Mouse (Mus musculus) liver, embryonic 12.5 days (tissue): Measurements from ENCODE around the gene Il17ra. TPM values are rescaled to one million over a fixed set of nuclear protein-coding genes. Genes with fewer than 3 reads are reported as not detected.

ENCODE experiments used
- ATAC-seq: fragments of 200-750 bp; cut with Nextera tagmentation; 2 replicates; pipeline ENCODE4 v1.8.0; 2017; ENCODE audit warnings: moderate number of reproducible peaks, mild to moderate bottlenecking, moderate library complexity
- H3K27ac ChIP-seq: fragments of 300-500 bp; sonication (generic); 2 replicates; pipeline ENCODE4 v1.5.1; 2016; ENCODE audit warnings: mild to moderate bottlenecking
- H3K27me3 ChIP-seq: fragments of 300-500 bp; sonication (generic); replicated peaks from 2 replicates; pipeline ENCODE4 v1.6.1; 2016; ENCODE audit warnings: mild to moderate bottlenecking, moderate library complexity
- H3K36me3 ChIP-seq: fragments of 300-500 bp; sonication (generic); 2 replicates; pipeline ENCODE4 v1.6.1; 2016; ENCODE audit warnings: mild to moderate bottlenecking, moderate library complexity
- H3K4me1 ChIP-seq: fragments of 300-500 bp; sonication (generic); 2 replicates; pipeline ENCODE4 v1.6.1; 2016
- H3K4me2 ChIP-seq: fragments of 300-500 bp; sonication (generic); 2 replicates; pipeline ENCODE4 v1.6.1; 2016; ENCODE audit warnings: mild to moderate bottlenecking, moderate library complexity
- H3K4me3 ChIP-seq: fragments of 300-500 bp; sonication (generic); 2 replicates; pipeline ENCODE4 v1.5.1; 2016; ENCODE audit warnings: mild to moderate bottlenecking, moderate library complexity
- H3K9ac ChIP-seq: fragments of 300-500 bp; sonication (generic); 2 replicates; pipeline ENCODE4 v1.6.1; 2016; ENCODE audit warnings: mild to moderate bottlenecking, moderate library complexity
- H3K9me3 ChIP-seq: fragments of 300-500 bp; sonication (generic); replicated peaks from 2 replicates; pipeline ENCODE4 v1.6.1; 2016; ENCODE audit warnings: mild to moderate bottlenecking, moderate library complexity
- WGBS: fragments of 180-500 bp; shearing (Covaris S2); methylation state at CpG from one replicate; pipeline ENCODE4 v1.1.7; 2016; ENCODE audit not compliant: insufficient replicate concordance; 5-methylcytosine and 5-hydroxymethylcytosine counted together
- polyA plus RNA-seq: library from polyadenylated mRNA; unstranded; fragments of >200 nt; fragmentation: Nextera tagmentation; extraction: Ambion mirVana; gene quantifications from 2 replicates; pipeline ENCODE4 v1.2.1, GENCODE M21; 2016

The Il17ra gene
- polyA plus RNA-seq, 1 experiment from 2014 or later, result 14.8 TPM

DNA sequence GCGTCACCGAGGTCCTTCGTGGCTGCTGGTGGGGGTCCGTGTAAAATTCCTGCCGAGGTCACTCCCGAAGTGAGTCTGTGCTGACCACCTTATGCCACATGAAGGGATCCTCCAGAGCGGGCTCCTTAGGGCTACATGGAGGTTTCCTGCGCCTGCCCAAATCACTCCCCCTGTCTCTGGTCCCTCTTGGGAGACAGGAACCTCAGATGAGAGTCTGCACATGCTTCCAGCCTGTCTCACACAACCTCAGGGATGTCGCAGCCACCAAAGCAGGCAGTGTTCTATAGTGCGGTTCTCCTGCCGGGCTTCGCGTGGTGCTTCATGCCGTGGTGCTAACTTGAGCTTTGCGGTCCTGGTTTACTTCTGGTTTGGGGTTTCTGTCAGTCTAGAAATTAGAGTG lies 1.8 kb upstream of the Il17ra start:
- peaks cover 15% of the 10 kb centered on the region for H3K27me3 ChIP-seq
- no peak overlapping the region for H3K9ac ChIP-seq
- H3K4me1 ChIP-seq, result peaks cover 34% of the 10 kb centered on the region
- H3K9me3 ChIP-seq, result no peaks in the 10 kb centered on the region
- no peak for ATAC-seq
- H3K4me3 ChIP-seq, result no peak overlapping the region
- H3K36me3 ChIP-seq, result no peaks in the 10 kb centered on the region
- WGBS, result 57% methylated on average over 15 of the region's 15 CpGs
- no peak overlapping the region for H3K27ac ChIP-seq
- no peak overlapping the region for H3K4me2 ChIP-seq

DNA sequence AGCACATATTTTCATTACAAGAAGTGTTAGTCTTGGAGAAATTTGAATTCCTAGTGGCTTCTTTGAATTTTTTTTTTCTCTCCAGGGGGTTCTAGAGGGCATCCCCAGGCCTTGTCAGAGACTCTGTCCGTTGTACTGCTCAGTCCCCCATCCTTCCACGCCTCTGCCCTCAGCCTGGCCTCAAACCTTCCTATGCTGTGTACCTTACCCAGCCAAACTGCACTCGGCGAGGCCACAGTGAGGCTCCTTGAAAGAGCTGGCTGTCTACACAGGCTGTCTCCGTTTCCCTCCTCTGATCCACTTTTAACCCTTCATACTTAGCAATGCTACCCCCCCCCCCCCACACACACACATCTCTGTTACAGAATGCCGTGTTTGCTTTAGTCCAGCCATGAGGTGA lies 796 bp upstream of the Il17ra start:
- no peak for ATAC-seq
- peaks cover 45% of the 10 kb centered on the region for H3K4me1 ChIP-seq
- no peak overlapping the region for H3K4me3 ChIP-seq
- H3K9ac ChIP-seq, result no peak overlapping the region
- H3K27ac ChIP-seq, result no peak overlapping the region
- H3K4me2 ChIP-seq, result no peak overlapping the region
- H3K9me3 ChIP-seq, result no peaks in the 10 kb centered on the region
- WGBS, result 58% methylated on average over 6 of the region's 6 CpGs
- peaks cover 15% of the 10 kb centered on the region for H3K27me3 ChIP-seq
- H3K36me3 ChIP-seq, result no peaks in the 10 kb centered on the region

DNA sequence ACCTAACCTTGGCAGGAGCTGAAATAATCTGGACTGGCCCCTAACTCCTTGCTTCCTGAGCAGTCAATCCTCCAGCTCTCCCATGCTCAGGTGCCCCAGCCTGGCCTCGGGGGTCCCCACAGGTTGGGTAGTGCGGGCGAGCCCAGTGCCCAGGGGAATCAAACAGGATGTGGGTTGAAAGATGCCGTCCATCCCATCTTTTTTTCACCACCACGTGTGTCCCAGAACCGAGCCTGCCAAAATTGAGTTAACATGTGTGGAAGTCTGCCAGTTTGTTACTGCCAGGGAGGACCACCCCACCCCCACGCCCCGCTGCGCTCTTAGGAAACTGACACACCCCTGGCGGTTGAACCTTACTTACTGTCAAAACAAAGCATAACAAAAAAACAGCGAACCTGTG lies 837 bp downstream of the Il17ra start:
- Histone ChIP-seq H3K4me3 (peak overlapping the region; percentile 80), H3K9me3 (no peaks in the 10 kb centered on the region), H3K4me1 (peaks cover 57% of the 10 kb centered on the region), H3K27me3 (peaks cover 15% of the 10 kb centered on the region), H3K36me3 (no peaks in the 10 kb centered on the region), H3K4me2 (peak overlapping the region; percentile 98), H3K27ac (peak overlapping the region; percentile 81), H3K9ac (peak overlapping the region; percentile 85)
- ATAC-seq, result peak; percentile 24; the same call in 1 of the 2 replicates
- 1% methylated on average over 11 of the region's 11 CpGs for WGBS

DNA sequence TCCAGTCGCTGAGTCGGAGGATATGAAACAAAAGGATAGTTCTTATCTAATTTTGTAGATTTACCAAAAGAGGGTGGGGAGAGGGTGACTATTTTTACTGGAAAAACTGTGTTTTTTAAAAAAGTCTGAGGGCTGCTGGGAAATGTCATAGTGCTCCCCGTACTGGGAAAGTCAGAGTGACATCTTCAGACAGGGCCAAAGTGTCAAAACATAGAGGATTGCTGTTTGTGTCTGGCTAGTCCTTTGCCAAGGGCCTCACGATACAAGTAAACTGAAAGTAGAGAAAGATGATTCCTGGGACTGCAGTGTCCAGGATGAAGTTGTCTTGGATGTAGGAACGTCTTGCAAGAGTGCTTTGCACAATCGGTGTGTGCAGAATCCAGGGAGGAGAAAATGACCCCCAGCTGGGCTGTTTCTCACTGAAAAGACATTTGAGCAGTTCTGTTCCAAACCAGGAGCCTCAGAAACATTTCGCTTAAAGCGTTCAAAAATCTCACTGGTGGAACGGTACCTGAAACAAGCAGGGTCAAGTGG lies 1.4 kb downstream of the Il17ra start:
- 33% methylated on average over 9 of the region's 9 CpGs for WGBS
- no peaks in the 10 kb centered on the region for H3K9me3 ChIP-seq
- H3K9ac ChIP-seq, result peak overlapping the region; percentile 85
- H3K36me3 ChIP-seq, result no peaks in the 10 kb centered on the region
- H3K4me2 ChIP-seq, result peak overlapping the region; percentile 98
- peak overlapping the region; percentile 57 for H3K27ac ChIP-seq
- H3K27me3 ChIP-seq, result peaks cover 15% of the 10 kb centered on the region
- H3K4me1 ChIP-seq, result peaks cover 61% of the 10 kb centered on the region
- no peak for ATAC-seq
- peak overlapping the region; percentile 80 for H3K4me3 ChIP-seq

DNA sequence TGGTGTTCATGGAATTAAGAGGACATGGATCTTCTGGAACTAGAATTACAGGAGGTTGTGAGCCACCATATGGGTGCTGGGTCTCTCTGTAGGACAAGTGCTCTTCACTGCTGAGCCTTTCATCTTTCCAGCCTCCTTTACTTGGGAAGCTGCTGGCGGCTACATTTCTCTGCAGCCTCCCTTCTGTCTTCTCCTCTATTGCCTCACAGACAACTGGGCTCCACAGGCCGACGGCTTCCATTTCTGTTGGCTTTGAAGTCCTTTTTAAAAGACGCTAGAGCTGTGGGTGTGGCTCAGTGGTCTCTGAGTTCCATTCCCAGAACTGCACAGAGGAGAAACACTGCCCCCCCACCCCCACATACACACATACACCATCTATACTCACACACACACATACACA lies 2.3 kb downstream of the Il17ra start:
- no peaks in the 10 kb centered on the region for H3K36me3 ChIP-seq
- peaks cover 70% of the 10 kb centered on the region for H3K4me1 ChIP-seq
- H3K27me3 ChIP-seq, result peaks cover 15% of the 10 kb centered on the region
- H3K9me3 ChIP-seq, result no peaks in the 10 kb centered on the region
- H3K4me3 ChIP-seq, result no peak overlapping the region
- peak overlapping the region; percentile 7 for H3K27ac ChIP-seq
- no peak for ATAC-seq
- WGBS, result 17% methylated on average over 4 of the region's 4 CpGs
- no peak overlapping the region for H3K9ac ChIP-seq
- H3K4me2 ChIP-seq, result peak overlapping the region; percentile 98

DNA sequence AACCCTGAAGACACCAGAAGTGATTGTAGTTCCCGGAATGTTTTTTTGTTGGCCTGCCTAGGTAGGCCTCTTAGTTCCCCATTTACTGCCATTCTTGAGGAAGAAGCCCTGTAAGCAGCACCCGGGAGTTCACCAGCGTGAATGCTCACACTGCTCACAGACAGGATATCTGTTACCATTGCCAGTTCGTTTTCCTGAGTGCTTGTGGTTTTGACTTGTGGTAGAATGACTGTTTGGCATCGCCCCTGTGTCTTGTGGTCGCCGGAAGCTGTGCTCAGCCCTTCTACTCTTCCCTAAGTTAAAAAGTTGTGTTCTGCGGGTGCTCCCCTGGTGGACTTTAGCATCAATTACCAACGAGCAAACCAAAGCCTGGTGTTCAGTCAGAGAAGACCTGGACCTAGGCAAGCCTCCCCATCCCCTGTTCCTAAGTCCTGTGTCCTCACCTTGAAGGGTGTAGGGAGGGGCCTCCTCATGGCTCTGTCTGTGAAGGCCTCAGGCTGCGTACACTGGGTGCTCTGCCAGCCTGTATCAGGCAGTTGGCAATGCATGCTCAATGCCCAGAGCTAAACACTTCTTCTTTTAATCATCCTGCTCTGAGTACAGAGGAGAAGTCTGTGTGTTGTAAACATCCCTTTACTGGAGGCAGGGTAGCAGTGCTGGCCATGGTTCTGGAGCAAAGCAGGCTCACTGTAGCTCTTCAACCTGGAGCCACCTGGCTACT lies 3.7 kb downstream of the Il17ra start:
- H3K4me2 ChIP-seq, result peak overlapping the region; percentile 17
- H3K9me3 ChIP-seq, result no peaks in the 10 kb centered on the region
- 0 out of 2 replicates have a peak, but pooled peaks have one; percentile 6 for ATAC-seq
- no peaks in the 10 kb centered on the region for H3K36me3 ChIP-seq
- H3K27me3 ChIP-seq, result peaks cover 7% of the 10 kb centered on the region
- H3K4me3 ChIP-seq, result no peak overlapping the region
- H3K27ac ChIP-seq, result peak overlapping the region; percentile 52
- no peak overlapping the region for H3K9ac ChIP-seq
- WGBS, result 20% methylated on average over 10 of the region's 10 CpGs
- peaks cover 77% of the 10 kb centered on the region for H3K4me1 ChIP-seq

DNA sequence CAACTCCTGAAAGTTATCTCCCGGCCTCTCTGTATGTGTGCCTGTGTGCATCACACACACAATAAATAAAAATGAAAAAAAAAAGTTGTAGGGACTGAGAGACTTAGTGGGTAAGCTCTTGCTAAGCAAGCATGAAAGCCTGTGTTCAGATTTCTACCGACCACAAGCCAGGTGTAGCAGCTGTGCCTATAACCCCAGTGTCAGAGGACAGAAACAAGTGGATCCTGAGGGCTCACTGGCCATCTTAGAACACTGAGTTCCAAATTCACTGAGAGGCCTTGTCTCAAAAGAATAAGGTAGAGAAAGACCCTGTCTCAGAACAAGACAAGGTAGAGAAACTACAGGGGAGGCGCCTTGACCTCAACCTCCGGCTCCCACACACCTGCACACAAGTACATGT lies 5.2 kb downstream of the Il17ra start:
- no peak overlapping the region for H3K9ac ChIP-seq
- H3K36me3 ChIP-seq, result no peaks in the 10 kb centered on the region
- no peaks in the 10 kb centered on the region for H3K9me3 ChIP-seq
- no peak overlapping the region for H3K27ac ChIP-seq
- no peak overlapping the region for H3K4me2 ChIP-seq
- WGBS, result 82% methylated on average over 4 of the region's 4 CpGs
- H3K4me1 ChIP-seq, result peaks cover 87% of the 10 kb centered on the region
- H3K27me3 ChIP-seq, result no peaks in the 10 kb centered on the region
- no peak for ATAC-seq
- H3K4me3 ChIP-seq, result no peak overlapping the region

DNA sequence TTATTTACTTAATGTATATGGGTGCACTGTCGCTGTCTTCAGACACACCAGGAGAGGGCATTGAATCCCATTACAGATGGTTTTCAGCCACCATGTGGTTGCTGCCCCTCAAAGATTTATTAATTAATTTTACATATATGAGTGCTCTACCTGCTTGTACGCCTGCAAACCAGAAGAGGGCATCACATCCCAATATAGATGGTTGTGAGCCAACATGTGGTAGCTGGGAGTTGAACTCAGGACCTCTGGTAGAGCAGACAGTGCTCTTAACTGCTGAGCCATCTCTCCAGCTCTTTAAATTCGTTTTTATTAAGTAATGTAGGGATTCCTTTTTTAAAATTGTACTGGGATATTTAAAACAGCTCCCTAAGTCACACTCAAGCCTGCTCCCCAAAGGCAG lies 6.2 kb downstream of the Il17ra start:
- no peaks in the 10 kb centered on the region for H3K27me3 ChIP-seq
- H3K4me2 ChIP-seq, result no peak overlapping the region
- no peak overlapping the region for H3K27ac ChIP-seq
- H3K4me3 ChIP-seq, result no peak overlapping the region
- H3K36me3 ChIP-seq, result peaks cover 7% of the 10 kb centered on the region
- H3K9me3 ChIP-seq, result no peaks in the 10 kb centered on the region
- no peak for ATAC-seq
- WGBS, result 58% methylated on average over 3 of the region's 3 CpGs
- H3K9ac ChIP-seq, result no peak overlapping the region
- peaks cover 84% of the 10 kb centered on the region for H3K4me1 ChIP-seq

DNA sequence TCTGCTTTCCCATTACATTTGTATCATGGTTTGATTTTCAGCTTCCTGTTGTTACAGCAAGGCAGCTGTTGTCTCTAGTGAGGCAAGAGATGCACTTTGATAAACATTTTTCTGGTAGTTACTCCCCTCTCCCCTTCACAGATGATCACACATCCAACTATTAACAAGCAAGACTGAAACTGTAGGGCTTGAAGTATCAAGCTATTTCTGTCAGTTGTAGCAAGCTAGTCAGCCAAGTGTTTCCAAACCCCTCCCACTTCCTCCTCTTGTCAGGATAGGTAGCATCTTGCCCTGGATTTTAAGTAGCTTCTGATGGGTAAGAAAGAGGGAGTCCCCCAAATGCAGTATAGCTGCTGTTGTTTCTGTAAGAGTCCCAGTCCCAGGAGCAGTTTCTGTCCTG lies 6.7 kb downstream of the Il17ra start:
- Histone ChIP-seq H3K4me2 (no peak overlapping the region), H3K36me3 (peaks cover 12% of the 10 kb centered on the region), H3K27ac (no peak overlapping the region), H3K9ac (no peak overlapping the region), H3K27me3 (no peaks in the 10 kb centered on the region), H3K4me3 (no peak overlapping the region), H3K9me3 (no peaks in the 10 kb centered on the region), H3K4me1 (peaks cover 83% of the 10 kb centered on the region)
- no peak for ATAC-seq

DNA sequence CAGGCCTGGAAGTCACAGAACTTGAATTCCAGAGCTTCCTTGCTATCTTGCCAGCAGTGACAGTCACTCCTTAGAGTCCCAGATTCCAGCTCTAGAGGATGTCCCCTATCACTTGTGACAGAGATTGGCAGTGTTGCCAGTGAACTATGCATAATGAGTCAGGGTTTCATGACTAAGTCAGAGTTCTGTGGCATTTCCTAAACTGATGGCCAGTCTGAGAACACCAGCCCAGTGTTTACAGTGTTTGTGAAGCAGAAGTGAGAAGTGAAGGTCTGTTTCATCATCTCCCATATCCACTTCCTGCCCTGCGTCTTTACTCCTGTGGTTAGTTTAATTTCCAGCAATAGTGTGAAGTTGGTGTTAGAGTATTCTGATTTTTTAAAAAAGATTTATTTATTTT lies 7.6 kb downstream of the Il17ra start:
- Histone ChIP-seq H3K4me2 (no peak overlapping the region), H3K9me3 (no peaks in the 10 kb centered on the region), H3K27ac (no peak overlapping the region), H3K4me3 (no peak overlapping the region), H3K27me3 (no peaks in the 10 kb centered on the region), H3K4me1 (peaks cover 76% of the 10 kb centered on the region), H3K9ac (no peak overlapping the region), H3K36me3 (peaks cover 21% of the 10 kb centered on the region)
- no peak for ATAC-seq
- WGBS, result 38% methylated on average over 1 of the region's 1 CpGs

DNA sequence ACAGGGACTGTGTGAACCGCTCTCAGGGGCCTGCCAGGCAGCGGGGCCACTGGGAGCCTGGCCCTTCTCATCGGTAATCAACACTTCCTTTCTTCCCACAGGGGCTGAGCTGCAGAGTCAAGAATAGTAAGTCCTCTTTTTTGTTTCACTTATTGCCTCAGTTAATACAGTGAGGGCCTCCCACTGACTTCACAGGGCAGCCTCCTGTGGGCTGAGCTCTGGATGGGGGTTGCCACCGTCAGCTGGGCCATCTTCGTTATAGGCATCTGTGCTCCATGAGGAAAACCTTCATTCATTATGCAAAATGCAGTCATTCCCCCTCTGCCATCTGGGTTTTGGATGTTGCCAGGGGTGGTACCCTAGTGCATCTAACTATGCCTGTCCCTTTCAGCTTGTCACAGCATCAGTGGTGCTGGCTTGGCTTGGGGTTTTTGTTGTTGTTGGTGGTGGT lies 9.0 kb downstream of the Il17ra start:
- WGBS, result 26% methylated on average over 5 of the region's 5 CpGs
- no peak overlapping the region for H3K4me2 ChIP-seq
- no peak for ATAC-seq
- H3K4me1 ChIP-seq, result peaks cover 63% of the 10 kb centered on the region
- H3K4me3 ChIP-seq, result no peak overlapping the region
- H3K27me3 ChIP-seq, result no peaks in the 10 kb centered on the region
- no peak overlapping the region for H3K9ac ChIP-seq
- no peaks in the 10 kb centered on the region for H3K9me3 ChIP-seq
- no peak overlapping the region for H3K27ac ChIP-seq
- peaks cover 33% of the 10 kb centered on the region for H3K36me3 ChIP-seq

DNA sequence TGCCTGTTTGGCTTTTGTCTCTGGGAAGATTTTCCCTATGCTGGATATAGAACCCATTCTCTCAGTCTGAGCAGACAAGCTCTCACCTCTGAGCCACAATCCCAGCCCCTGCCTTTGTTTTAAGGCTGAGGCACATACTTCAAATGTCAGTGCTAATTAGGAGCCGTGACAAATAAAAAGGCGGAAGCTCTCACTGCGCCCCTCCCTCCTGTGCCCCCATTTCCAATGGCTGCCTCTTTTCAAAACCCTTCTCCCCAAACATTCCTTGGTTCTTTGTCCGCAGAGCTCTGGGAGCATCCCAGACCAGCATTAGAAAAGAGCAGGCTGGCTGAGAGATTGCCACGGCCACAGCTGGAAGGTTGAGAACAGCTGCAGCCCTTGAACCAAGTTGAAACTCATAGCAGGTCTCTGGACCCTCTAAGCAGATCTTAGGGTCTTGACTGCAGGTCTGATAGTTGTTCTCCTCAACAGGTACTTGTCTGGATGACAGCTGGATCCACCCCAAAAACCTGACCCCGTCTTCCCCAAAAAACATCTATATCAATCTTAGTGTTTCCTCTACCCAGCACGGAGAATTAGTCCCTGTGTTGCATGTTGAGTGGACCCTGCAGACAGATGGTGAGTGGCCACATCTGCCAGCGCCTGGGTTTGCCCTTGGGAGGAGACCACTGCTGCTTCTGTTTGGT lies 9.6 kb downstream of the Il17ra start:
- WGBS, result 58% methylated on average over 8 of the region's 8 CpGs
- ATAC-seq, result no peak
- no peaks in the 10 kb centered on the region for H3K27me3 ChIP-seq
- H3K4me1 ChIP-seq, result peaks cover 57% of the 10 kb centered on the region
- no peak overlapping the region for H3K9ac ChIP-seq
- no peak overlapping the region for H3K4me2 ChIP-seq
- H3K4me3 ChIP-seq, result no peak overlapping the region
- H3K9me3 ChIP-seq, result no peaks in the 10 kb centered on the region
- H3K36me3 ChIP-seq, result peaks cover 39% of the 10 kb centered on the region
- H3K27ac ChIP-seq, result no peak overlapping the region
